Mouse (Mus musculus): Measurements from ENCODE around the gene Fam234b.

The Fam234b gene

DNA sequence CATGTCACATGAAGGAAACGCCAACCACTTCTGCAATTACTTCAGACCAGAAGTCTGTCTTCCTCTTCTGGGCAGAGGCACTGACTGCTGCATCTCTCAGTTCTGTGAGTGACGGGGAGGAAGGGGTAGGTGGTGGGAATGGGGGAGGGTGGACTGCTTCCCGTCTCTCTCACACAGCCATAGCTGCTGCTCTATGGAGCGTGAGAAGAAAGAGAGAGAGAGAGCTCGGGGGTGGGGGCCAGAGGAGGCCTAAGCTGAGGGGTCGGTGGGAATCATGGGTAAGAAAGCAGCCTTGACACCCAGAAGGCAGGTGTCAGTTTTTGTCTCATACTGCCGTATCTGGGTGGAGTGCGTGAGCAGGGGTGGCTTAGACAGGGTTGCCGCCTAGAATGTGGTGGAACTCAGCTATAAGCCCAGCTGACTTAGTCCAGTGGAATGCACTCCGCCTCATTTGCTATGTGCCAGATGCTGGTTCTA is 30.7 kb downstream of the Fam234b start:
- no peak for DNase-seq (ENCODE audit: low read depth)

DNA sequence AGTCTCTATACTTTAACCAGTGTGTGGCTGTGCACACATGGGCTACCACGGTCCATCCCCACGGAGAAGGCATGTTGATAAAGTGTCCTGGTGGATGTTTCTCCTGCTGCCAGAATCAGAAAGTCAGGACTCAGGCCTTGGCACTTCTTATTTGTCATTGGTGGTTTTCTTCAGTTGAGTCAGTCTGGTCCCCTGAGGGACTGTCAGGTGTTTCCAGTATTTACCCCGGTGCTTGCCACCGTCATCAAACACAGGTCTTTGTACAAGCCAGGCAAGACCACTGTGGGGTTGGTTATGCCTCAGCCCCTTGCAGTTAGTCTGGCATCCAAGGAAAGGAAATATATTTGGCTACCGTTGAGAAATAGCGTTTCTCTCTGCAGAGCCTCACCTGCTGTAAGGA is 32.8 kb downstream of the Fam234b start:
- no peak for DNase-seq (ENCODE audit: low read depth)

DNA sequence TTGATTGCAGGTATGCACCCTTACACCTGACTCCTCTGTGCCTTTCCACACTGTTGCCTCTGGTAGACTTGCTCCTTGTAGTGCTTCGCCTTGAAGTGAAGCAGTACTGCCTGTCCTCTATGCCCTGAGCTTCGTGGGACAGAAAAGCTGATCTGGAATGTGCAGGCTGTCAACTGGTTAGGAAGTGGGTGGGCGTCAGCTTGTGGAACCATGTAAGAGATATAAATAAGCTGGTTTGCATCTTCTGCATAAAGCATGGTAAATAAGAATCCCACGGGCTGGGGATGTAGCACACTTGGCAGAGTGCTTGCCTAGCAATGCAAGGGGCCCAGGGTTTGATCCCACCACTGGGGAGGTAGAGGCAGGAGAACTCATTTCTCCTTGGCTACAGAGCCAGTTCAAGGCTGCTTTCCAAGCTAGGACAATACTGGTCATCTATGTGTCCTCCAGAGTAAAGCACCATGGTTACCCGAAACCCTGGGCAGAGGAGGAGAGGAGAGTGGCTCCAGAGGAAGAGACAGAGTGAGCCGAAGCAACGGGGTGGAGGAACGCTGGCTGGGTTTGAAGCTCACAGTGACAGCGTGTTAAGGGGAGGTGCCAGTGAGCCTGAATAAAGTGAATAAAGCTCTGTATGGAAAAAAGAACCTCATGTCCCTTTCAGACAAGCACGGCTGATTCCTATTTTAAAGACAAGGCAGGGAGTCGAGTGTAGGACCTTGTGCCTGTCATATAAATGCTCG is 34.8 kb downstream of the Fam234b start:
- DNase-seq (ENCODE audit: low read depth), result no peak

DNA sequence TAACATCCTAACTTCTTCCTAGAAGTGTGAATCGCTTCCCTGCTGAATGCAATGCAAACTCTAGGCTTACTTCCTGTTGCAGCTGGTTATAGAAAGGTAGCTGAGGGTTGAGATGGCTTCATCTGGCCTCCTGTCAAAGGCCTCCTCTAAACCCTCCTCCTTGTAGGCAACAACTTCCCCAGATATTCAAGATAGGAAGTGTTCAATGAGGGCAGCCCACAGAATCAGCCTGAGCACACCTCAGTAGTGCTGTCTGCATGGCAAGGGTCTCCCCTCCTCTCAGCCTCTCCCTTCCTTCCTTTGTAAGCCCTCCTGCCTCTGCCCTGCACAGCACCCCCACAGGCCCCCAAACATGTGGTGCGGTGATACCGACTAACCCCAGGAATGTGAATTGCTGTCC is 38.0 kb downstream of the Fam234b start:
- no peak for DNase-seq (ENCODE audit: low read depth)

DNA sequence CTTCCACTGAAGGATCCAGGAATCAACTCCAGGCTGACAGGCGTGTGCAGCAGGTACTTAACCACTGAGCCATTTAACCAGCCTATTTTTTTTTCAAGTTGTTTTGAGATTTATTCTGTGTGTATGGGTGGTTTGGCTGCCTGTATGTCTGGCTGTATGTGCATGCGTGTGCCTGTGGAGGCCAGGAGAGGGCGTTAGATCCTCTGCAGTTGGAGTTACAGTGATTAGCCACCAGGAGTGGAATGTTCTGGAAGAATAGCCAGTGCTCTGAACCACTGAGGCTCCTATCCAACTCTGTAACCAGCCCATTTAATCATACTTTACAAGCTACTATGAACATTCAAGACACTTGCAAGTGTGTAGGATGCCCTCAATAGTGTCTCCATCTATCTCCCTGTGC is 38.8 kb downstream of the Fam234b start:
- DNase-seq (ENCODE audit: low read depth), result no peak

DNA sequence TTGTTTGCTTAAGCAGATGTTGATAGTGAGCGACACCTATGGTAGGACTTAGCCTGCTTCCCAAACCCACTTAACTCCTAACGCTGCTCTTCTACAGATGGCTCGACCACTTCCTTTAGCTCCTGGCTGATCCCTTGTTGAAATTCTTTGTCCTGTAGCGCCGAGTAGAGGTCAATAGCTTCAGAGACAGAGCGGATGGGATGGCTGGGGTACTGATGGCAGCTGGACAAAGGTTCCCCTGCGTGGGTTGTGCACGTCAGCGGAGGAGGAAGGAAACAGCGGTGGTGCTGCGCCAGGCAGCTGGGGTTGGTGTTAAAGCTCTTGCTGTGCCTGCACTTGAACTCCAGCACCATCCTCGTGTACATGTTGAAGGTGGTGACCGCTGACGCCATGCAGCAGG is 39.5 kb downstream of the Fam234b start:
- DNase-seq (ENCODE audit: low read depth), result no peak

DNA sequence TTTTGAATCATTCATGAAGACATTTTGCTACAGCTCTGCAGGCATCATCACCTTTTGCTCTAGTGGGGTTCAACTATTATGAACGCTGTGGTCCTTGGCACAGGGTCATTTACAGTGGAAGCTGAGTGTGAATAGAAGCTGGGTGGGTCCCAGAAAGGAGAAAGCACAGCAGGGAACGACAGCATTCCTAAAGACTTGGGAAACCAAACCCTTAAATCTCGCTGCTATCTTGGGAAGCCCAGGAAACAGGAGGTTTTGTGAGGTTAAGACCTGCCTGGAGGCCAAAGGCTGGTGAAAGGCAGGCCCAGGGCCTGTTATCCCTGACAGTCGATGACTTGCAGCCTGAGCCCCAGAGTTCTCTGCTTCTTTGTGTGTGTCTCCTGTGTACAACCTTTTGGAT is 40.4 kb downstream of the Fam234b start:
- DNase-seq (ENCODE audit: low read depth), result no peak

DNA sequence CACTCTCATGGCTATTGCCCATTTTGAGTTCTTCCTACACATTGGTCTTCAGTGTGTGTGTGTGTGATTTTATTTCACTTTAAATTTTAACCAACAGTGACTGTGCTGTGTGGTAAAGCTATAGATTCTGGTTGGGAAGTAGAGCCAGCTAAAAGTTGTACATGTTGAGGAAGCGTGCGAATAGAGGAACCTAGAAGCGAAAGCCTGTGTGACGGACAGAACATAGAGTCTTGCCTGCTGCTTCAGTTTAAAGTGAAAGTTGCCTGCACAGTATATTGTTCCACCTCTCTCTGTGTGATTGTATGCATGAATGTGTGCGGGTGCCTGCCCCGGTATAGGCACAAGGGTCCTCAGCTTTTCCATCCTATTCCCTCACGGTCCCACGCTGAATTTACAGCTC is 42.6 kb downstream of the Fam234b start:
- no peak for DNase-seq (ENCODE audit: low read depth)

DNA sequence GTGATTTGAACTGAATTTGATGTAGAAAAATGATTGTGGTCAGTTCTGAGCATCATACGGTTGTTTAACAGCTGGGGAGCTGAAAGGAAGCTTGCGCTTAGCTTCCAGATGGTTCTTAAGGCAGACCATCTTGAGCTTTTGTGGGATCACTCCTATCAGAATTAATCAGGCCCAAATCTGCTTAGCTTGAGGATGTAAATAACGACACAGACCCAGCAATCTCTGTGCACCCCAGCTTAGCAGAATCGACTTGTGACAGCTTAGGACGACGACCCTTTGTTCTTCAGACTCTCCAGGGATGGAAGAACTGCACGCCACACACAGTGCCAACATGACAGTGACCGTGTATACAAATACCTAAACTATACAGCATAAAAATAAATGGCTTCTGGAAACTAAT is 47.8 kb downstream of the Fam234b start:
- no peak for DNase-seq (ENCODE audit: low read depth)

DNA sequence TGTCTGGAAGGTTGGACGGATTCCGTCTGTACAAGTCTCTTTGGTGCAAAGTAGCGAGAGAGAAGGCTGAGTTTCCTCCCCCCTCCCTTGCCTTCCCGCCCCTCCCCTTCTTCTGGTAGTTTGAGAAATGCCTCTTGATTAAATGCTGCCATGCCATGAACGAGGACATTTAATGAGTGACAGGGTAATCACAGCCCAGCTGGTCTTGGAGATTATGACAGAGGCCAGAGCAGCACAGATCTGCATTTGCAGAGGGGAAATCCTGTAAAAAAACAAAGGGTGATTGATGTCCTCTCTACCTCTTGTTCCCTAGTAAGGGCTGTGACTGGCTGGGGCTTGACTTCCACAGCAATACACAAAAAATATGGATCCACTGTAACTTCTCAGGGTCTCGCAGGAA is 50.1 kb downstream of the Fam234b start:
- no peak for DNase-seq (ENCODE audit: low read depth)

DNA sequence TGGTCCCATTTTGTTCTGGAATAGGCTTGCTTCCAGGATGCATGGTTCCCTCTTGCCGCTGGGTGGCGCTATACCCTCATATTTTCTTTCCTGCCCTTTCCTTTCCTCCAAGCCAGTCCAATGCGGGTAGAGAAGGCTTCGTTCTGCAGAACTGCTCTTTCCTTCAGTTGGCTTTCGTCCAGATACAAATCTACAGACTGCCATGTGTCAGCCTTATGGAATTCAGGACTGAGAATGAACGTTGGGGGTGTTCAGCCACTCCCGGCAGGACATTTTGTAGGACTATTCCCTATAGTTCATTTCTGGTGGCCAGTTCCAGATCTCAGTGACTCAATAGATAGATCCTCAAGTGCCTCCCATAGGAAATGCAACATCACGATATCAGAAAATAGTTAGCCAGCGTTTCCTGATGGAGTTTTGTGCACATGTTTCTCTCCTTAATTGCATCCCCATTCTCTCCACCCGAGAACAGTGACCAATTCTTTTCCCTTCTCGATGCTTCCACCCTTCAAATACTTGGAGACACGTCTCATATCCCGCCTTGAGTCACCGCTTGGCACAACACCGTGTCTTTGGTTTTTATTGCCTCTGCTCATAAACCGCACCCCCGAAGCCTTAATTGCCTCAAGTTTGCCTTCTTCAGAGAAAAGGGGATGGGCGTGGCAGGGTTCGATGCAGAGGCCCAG is 52.2 kb downstream of the Fam234b start:
- no peak for DNase-seq (ENCODE audit: low read depth)

DNA sequence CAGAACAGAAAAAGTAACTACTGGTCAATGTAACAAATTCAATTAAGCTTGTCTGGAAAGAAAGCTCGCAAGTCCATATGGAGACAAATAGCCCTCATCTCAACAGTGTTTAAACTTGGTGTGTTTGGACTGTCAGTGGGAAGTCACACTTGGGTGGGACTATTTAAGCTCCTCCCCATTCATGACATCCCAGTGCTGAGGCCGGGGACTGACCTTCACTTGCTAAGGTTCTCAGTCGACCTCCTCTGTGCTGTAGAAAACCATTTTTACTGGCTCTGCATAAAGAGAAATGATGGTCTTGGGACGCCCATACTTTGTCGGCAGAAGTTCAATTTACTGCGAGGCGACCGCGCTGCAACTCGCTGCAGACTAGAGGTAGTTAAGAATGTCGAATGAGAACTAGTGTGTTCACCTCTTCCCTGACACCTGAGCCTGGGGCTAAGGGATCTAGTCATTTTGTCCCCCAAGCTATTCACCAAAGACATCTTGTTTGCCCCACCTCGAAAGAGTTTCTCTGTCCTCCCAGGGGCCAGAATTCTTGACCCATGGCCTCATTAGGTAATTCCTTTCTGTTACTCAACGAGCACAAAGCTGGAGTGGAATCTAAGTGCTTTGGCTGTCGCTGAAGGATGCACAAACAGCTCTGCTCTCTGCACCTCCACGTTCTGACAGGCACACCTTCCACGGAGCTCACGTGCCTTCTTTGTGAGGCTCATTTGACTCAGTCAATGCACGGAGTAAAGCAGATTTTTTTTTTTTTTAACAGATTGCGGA is 53.3 kb downstream of the Fam234b start:
- no peak for DNase-seq (ENCODE audit: low read depth)

DNA sequence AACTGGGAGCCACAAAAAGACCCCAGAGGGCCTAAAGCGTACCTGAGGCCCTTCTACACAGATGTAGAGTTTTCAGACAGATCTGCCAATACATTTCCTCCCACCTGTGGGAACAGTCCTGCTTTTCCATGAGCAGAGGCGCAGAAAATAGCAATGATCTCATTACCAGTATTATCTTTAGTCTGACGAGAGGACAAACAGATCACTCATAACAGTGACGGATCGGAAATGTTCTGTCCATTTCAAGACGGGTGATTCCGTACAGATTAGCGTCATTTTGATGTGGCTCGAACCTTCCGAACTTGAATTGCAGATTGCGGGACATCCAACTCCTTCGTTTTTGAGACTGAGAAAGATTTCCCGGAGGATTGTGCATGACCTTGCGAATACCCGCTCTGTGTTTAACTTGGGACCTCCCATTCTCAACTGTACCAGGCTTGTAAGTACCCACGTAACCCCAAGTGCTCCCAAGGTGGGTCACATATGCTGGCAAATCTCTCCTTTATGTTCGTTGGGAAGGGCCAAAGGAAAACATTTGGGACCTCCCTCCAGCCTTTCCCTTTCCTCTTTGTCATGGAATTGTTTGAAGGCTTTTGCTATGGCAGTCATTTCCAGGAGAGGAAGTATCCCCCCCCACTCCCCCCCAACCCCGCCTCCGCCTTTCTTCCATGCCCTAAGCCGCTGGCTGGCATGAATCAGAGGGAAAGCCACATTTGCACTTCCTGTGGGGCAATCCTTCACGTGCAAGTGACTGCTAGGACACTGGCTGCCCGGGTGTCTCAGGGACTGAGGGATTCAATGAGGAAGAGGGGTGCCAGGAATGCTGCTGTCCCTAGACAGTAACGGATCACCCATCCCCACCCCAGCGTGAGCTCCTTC is 54.3 kb downstream of the Fam234b start:
- no peak for DNase-seq (ENCODE audit: low read depth)

DNA sequence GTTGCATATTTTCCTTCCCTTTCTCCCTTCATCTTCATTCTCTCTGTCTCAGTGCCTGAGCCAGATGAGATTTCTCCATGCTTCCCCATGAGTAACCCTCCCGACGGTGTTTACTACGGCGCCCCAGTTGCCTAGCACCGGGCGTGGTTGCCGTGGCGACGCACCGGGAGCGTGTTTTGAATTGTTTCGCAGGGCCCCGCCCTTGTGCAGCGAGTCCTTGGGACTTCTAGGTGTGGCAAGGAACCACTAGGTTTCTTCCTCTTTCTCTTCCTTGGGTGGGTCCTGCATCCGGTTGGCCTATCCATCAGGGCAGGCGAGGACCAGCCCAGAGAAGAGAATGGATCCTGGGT is 54.9 kb downstream of the Fam234b start:
- peak; percentile 66 for DNase-seq (ENCODE audit: low read depth)

DNA sequence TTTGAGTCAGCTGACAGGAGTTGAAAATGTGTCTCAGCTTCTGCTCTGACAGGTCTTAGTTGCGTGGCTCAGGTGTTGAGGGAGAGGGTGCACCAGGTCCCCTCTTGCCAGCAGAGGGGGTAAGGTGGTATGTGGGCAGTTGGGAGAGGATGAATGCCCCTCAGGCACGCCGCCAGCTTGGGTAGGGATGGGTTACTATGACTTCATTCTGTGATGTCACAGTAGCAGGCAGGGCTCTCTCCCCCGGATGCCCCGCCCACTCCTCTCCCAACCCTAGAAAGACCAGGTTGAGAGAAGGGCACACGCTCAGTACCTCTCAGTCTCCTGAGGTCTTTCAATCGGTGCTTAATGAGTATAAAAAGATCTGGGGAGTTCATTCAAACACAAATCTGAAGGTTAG is 56.4 kb downstream of the Fam234b start, which contains the start of gene Gsg1:
Gene Gsg1, minus strand, starts transcription at position 199 of the 400 bp plus-strand sequence.
- no peak for DNase-seq (ENCODE audit: low read depth)

DNA sequence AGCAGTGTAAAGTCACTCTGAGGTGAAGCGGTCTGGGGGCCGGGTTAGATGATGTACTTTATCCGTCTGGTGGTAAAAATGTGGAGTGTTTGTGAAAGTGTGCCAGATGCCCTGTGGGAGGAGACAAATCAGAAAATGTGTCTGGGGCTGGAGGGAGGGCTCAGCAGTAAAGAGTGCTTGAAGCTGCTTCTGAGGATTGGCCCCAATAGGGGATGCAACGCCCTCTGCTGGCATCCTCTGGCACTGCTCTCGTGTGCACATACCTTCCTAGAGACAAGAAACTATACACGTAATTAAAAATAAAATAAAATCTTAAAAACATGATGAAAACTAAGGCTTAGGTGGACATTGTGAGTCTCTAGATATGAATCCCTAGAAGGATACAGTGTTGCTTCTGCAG is 62.7 kb downstream of the Fam234b start:
- DNase-seq (ENCODE audit: low read depth), result no peak

DNA sequence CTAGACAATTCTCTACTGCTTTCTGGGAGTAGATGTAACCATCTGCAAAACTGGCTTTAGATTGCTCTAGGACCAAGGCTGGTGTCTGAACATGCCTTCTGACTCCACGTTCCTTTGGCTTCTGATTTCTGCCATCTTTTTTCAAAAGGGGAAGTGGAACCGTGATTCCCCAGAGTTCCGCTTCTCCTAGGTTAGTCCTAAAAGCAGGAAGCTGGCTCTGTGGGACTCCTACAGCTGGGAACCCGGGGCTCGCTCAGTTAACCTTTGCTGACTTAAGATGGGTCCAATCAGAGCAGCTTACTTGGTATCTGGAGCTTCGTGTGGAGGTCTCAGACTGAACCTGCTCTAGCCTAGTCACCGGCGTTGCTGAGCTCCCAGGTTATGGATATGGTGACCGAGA is 63.3 kb downstream of the Fam234b start:
- no peak for DNase-seq (ENCODE audit: low read depth)

DNA sequence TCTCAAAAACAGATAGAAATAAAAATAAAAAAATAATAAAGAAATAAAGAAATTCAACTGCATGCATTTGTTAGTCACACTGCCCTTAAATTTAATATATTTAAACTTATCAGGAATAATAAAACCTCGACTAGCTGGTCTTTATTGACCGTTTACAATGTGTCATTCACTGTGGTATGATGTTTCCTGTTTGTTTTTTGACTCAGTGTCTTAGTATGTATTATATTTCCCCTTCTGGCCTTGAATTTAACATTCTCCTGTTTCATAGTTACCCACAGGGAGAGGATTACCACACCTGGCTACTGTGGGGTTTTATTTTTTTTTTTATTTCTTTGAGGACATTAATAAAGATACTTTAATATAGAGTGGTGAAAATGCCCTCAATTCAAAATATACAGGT is 64.8 kb downstream of the Fam234b start:
- DNase-seq (ENCODE audit: low read depth), result no peak

DNA sequence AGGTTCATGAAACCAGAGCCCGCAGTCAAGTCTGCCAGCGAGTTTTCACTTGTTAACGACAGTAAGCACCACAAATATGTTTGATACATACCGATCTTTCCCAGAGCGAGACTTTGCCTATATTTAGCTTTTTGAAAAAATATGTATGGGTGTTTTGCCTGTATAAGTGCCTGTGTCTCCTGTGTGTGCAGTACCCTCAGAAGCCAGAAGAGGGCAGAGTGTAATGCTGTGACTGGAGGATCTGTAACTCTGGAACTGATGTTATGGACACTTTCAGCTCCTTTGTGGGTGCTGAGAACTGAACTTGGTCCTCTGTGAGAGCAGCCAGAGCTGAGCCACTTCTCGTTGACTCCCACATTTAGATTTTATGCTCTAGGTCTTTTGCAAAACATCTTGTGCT is 66.4 kb downstream of the Fam234b start:
- no peak for DNase-seq (ENCODE audit: low read depth)

DNA sequence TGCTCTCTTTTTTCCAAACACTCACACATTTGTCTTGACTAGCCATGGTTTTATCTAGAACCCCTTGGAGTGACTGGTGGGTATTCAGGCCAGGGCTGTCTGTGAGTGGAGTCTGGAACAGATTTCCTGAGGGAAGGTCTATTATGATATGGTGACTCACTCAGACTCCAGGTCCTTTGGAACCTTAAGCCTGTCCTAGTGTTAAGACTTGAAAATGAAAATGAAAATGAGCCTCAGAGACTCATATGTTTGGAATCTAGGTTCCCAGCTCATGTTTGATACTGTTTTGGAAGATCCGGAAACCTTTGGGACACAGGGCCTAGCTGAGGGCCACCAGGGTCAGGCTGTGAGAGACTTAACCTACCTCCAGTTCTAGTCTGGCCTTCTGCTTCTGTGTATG is 68.3 kb downstream of the Fam234b start:
- no peak for DNase-seq (ENCODE audit: low read depth)

DNA sequence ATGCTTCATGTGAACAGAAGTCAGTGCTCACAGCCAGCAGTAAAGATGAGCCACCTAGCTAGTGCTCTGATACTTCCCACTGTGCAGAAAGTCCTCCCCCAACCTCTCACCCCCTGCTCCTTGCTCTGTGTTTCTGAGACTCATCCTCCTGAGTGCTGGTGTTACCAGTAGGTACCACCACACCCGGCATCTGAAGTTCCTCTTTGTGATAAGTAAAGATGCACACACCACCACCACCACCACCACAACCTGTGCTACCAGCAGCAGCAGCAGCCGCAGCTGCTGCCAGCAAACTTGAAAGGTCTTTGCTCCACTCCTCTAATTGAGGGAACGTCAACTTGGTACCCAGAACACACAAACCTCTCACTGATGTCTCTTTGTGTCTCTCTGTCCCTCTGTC is 69.4 kb downstream of the Fam234b start:
- DNase-seq (ENCODE audit: low read depth), result no peak

DNA sequence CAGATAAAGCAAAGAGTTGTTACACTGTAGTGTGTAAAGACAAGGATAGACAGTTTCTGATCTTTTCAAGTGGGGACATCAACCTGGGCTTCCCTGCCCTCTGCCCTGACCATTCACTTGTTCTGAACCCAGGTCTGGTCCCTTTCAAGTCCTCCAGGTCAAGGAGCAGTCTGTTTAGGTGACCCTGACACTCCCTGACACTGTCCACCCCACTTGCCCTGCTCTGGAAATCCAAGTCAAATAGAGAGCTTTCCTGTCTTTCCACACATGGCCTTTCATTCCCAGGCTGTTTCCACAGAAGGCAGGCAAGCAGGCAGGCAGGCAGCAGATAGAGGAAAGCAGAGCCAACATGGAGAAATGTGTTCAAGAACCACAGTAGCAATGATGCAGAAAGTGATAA is 70.6 kb downstream of the Fam234b start:
- no peak for DNase-seq (ENCODE audit: low read depth)

Data from c-Kit-positive CD71-negative TER-119-negative erythroid progenitor cells, embryonic 14.5 days (primary cell).